Comparison of ENCODE assay signal across 9 mouse cellular contexts in the genomic region with DNA sequence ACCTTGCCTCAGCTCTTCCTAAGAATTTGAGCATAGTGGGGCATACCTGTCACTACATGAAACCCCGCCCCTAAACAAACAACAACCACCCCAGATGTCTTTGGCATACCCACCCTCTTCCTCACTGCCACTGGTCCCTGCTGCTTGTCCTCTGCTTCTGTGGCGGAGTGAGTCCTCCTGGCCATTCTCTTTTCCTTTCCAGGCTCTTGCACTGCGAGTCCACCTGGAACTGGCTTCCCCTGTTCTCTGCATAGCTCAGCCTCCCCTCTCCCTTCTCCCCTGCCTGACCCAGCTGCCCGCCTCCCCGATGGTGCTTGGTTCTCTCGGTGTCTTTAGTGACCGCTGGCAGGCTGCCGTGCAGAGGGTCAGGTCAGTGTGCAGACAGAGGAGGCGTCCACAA. TPM values are rescaled to one million over a fixed set of nuclear protein-coding genes. Genes with fewer than 3 reads are reported as not detected.
DNase-seq lines count a peak whose midpoint lies in the region; ATAC-seq and TF ChIP-seq lines count a peak whose summit lies in the region.
"Had no signal": no experiment of that assay in that cellular context is flagged by ENCODE, and none has a peak within 500 bp of the region (broad histone marks: within the 10 kb centered on the region; RNA-seq: fewer than 3 reads in every experiment).

No protein-coding gene starts in this region.

- H3K4me1 ChIP-seq in embryonic fibroblast, embryonic 13.5 days (ENCODE audit: control insufficient read depth, insufficient read depth, low read length): peaks cover 7% of the 10 kb centered on the region; the same call in 1 of the 2 replicates
- peaks cover 6% of the 10 kb centered on the region; the same call in 1 of the 2 replicates for H3K4me1 ChIP-seq in limb, embryonic 11.5 days (ENCODE audit: control insufficient read depth, insufficient read depth, low read length)
- H3K4me1 ChIP-seq in olfactory bulb, adult 2 months (ENCODE audit: control insufficient read depth, insufficient read depth, low read length): peaks cover 10% of the 10 kb centered on the region

- WGBS in limb, embryonic 11.5 days: 93% methylated on average over 9 of the region's 9 CpGs
- 87% methylated on average over 9 of the region's 9 CpGs for WGBS in olfactory bulb, adult 2 months

- no peak for DNase-seq in layer of hippocampus, adult 2 months (ENCODE audit: low spot score in 2 of 2)
- DNase-seq in layer of hippocampus, adult 11-12 months (ENCODE audit: low spot score): no peak
- DNase-seq in limb, embryonic 11.5 days (ENCODE audit: low spot score): no peak
- DNase-seq in adrenal gland, postnatal 4 days (ENCODE audit: low spot score in 2 of 2): no peak
- DNase-seq in urinary bladder, postnatal 10 days (ENCODE audit: low spot score): no peak
- no peak for DNase-seq in cerebellum, adult 18-20 months
- DNase-seq: gastrocnemius, postnatal 14 days had no signal

- peak overlapping the region; percentile 94 for H3K4me3 ChIP-seq in layer of hippocampus, adult 2 months
- peak overlapping the region; percentile 74 for H3K4me3 ChIP-seq in embryonic fibroblast, embryonic 13.5 days (ENCODE audit: insufficient read depth, low read length)
- peak overlapping the region; percentile 68; the same call in 1 of the 2 replicates for H3K4me3 ChIP-seq in limb, embryonic 11.5 days (ENCODE audit: low read depth, low read length)
- peak overlapping the region; percentile 85; the same call in 1 of the 2 replicates for H3K4me3 ChIP-seq in olfactory bulb, adult 2 months (ENCODE audit: insufficient read depth, low read depth, low read length)

- H3K9ac ChIP-seq in limb, embryonic 11.5 days (ENCODE audit: low read length): no peak overlapping the region

- no peak for ATAC-seq in limb, embryonic 11.5 days (ENCODE audit: insufficient number of reproducible peaks, low FRiP score, low TSS enrichment, low read depth)

- peak overlapping the region; percentile 88 for H3K4me2 ChIP-seq in limb, embryonic 11.5 days (ENCODE audit: low read depth, severe bottlenecking)

- no peak for TF ChIP-seq POLR2A in embryonic fibroblast, embryonic 13.5 days (IDR thresholded peaks at IDR 0.05; ENCODE audit: low read depth, low read length)
- TF ChIP-seq POLR2A in olfactory bulb, adult 2 months (IDR thresholded peaks at IDR 0.05; ENCODE audit: insufficient read depth, low read depth, low read length): no peak

- no peaks in the 10 kb centered on the region for H3K9me3 ChIP-seq in limb, embryonic 11.5 days (ENCODE audit: control insufficient read depth, low read length)

- H3K36me3 ChIP-seq in limb, embryonic 11.5 days (ENCODE audit: control insufficient read depth, insufficient read depth, low read length): peaks cover 5% of the 10 kb centered on the region

- H3K27ac ChIP-seq in layer of hippocampus, adult 2 months: no peak overlapping the region
- no peak overlapping the region for H3K27ac ChIP-seq in embryonic fibroblast, embryonic 13.5 days (ENCODE audit: insufficient read depth, low read length)
- no peak overlapping the region for H3K27ac ChIP-seq in limb, embryonic 11.5 days (replicated peaks; ENCODE audit: low read depth, low read length)
- no peak overlapping the region for H3K27ac ChIP-seq in olfactory bulb, adult 2 months (ENCODE audit: insufficient read depth, low read depth, low read length)

- no peak for TF ChIP-seq CTCF in layer of hippocampus, adult 2 months (conservative IDR thresholded peaks at IDR 0.05)
- no peak for TF ChIP-seq CTCF in embryonic fibroblast, embryonic 13.5 days (IDR thresholded peaks at IDR 0.05; ENCODE audit: borderline replicate concordance, insufficient read depth, low read length)
- no peak for TF ChIP-seq CTCF in olfactory bulb, adult 2 months (IDR thresholded peaks at IDR 0.05; ENCODE audit: insufficient read depth, low read depth, low read length)

- no peaks in the 10 kb centered on the region for H3K27me3 ChIP-seq in limb, embryonic 11.5 days (ENCODE audit: control insufficient read depth, insufficient read depth, low read length)

RNA-seq across cellular contexts. Expression of gene Mvb12a, which starts 1.0 kb away (rescaled TPM):
- total RNA-seq in layer of hippocampus, adult 2 months (2021): 10 to 100 TPM; 33.8 to 34.9 TPM
- polyA plus RNA-seq in embryonic fibroblast, embryonic 13.5 days (2011; ENCODE audit: insufficient read length, low read depth, missing spikeins): 38.3 and 39.4 TPM in 2 replicates
- polyA plus RNA-seq in limb, embryonic 11.5 days (2014; fragmentation: Nextera tagmentation; extraction: Ambion mirVana): 66.5 and 74.2 TPM in 2 replicates
- not detected in 2 replicates for polyA plus RNA-seq in olfactory bulb, adult 2 months (2012; ENCODE audit: insufficient read depth, insufficient read length, low replicate concordance, missing spikeins)
- total RNA-seq in adrenal gland, postnatal 4 days (2021): 10 to 100 TPM; 74.5 to 76.0 TPM

RNA-seq across cellular contexts. Expression of gene Bst2, which starts 6.5 kb away (rescaled TPM):
- total RNA-seq in layer of hippocampus, adult 2 months (2021): 1 to 10 TPM; 3.4 to 5.0 TPM
- polyA plus RNA-seq in embryonic fibroblast, embryonic 13.5 days (2011; ENCODE audit: insufficient read length, low read depth, missing spikeins): 102 and 107 TPM in 2 replicates
- polyA plus RNA-seq in limb, embryonic 11.5 days (2014; fragmentation: Nextera tagmentation; extraction: Ambion mirVana): 1.7 and 1.8 TPM in 2 replicates
- polyA plus RNA-seq in olfactory bulb, adult 2 months (2012; ENCODE audit: insufficient read depth, insufficient read length, low replicate concordance, missing spikeins): not detected in 2 replicates
- 10 to 100 TPM; 39.6 to 46.0 TPM for total RNA-seq in adrenal gland, postnatal 4 days (2021)

RNA-seq across cellular contexts. Expression of gene Tmem221, which starts 14.9 kb away (rescaled TPM):
- total RNA-seq in layer of hippocampus, adult 2 months (2021): under 1 TPM; 0.22 to 0.31 TPM
- 0.32 TPM in 1 of 2 replicates, not detected in the other for polyA plus RNA-seq in embryonic fibroblast, embryonic 13.5 days (2011; ENCODE audit: insufficient read length, low read depth, missing spikeins)
- 0.27 TPM in 1 of 2 replicates, not detected in the other for polyA plus RNA-seq in limb, embryonic 11.5 days (2014; fragmentation: Nextera tagmentation; extraction: Ambion mirVana)
- not detected in 2 replicates for polyA plus RNA-seq in olfactory bulb, adult 2 months (2012; ENCODE audit: insufficient read depth, insufficient read length, low replicate concordance, missing spikeins)
- total RNA-seq in adrenal gland, postnatal 4 days (2021): 1 to 10 TPM; 4.4 to 4.5 TPM

RNA-seq across cellular contexts. Expression of gene Ccdc194, which starts 18.2 kb away (rescaled TPM):
- not detected for total RNA-seq in layer of hippocampus, adult 2 months (2021)
- not detected in 2 replicates for polyA plus RNA-seq in embryonic fibroblast, embryonic 13.5 days (2011; ENCODE audit: insufficient read length, low read depth, missing spikeins)
- 0.30 and 0.71 TPM in 2 replicates for polyA plus RNA-seq in limb, embryonic 11.5 days (2014; fragmentation: Nextera tagmentation; extraction: Ambion mirVana)
- not detected in 2 replicates for polyA plus RNA-seq in olfactory bulb, adult 2 months (2012; ENCODE audit: insufficient read depth, insufficient read length, low replicate concordance, missing spikeins)
- under 1 TPM in 1 of 2 experiments, not detected in 1; 0.25 TPM for total RNA-seq in adrenal gland, postnatal 4 days (2021)

RNA-seq across cellular contexts. Expression of gene Nxnl1, which starts 22.6 kb away (rescaled TPM):
- total RNA-seq in layer of hippocampus, adult 2 months (2021): not detected
- not detected in 2 replicates for polyA plus RNA-seq in embryonic fibroblast, embryonic 13.5 days (2011; ENCODE audit: insufficient read length, low read depth, missing spikeins)
- polyA plus RNA-seq in limb, embryonic 11.5 days (2014; fragmentation: Nextera tagmentation; extraction: Ambion mirVana): not detected in 2 replicates
- polyA plus RNA-seq in olfactory bulb, adult 2 months (2012; ENCODE audit: insufficient read depth, insufficient read length, low replicate concordance, missing spikeins): not detected in 2 replicates
- total RNA-seq in adrenal gland, postnatal 4 days (2021): under 1 TPM; 0.25 to 0.65 TPM

Comparison
In these comparisons a context has a peak if more than half of its experiments do, and no peak if none do; other contexts are left out.
1. RNA of gene Mvb12a, which starts 1.0 kb away (polyA plus RNA-seq): 66.5 to 74.2 TPM in limb, embryonic 11.5 days and 38.3 to 39.4 TPM in embryonic fibroblast, embryonic 13.5 days; not detected in olfactory bulb, adult 2 months; every median in the first group is over 10 times any median in the second.
2. RNA of gene Bst2, which starts 6.5 kb away (polyA plus RNA-seq): not detected in olfactory bulb, adult 2 months and 102 to 107 TPM in embryonic fibroblast, embryonic 13.5 days; 1.7 to 1.8 TPM in limb, embryonic 11.5 days; every median in the first group is over 10 times any median in the second.
3. Peak in every context shown above with its lines, with median percentiles within 50 percentile points of each other: H3K4me3 ChIP-seq.